Mouse (Mus musculus): ENCODE measurements around the gene H2-T3. TPM values are rescaled to one million over a fixed set of nuclear protein-coding genes. Genes with fewer than 3 reads are reported as not detected.

Gene H2-T3
- under 1 TPM; 0.69 to 0.95 TPM for polyA plus RNA-seq (2017; shearing (Covaris generic))

DNA sequence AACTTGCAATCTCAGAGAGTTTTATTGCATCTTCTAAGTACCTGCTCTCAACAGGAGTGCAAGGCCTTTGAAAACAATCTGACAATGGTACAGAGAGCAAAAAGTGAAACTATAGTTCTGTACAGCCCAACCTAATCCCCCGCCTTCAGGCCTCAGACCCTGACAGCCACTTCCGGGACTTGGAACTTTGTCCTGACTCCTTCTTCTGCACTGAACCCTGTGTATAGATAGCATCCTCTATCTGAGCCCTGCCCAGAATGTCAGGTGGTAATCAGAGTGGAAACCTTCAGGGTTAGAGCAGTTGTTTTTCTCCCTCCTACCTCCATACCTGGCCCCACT lies at the start of gene H2-T3:
TSS of gene H2-T3 (minus strand) at position 119 of the 339 bp plus-strand sequence.

DNA sequence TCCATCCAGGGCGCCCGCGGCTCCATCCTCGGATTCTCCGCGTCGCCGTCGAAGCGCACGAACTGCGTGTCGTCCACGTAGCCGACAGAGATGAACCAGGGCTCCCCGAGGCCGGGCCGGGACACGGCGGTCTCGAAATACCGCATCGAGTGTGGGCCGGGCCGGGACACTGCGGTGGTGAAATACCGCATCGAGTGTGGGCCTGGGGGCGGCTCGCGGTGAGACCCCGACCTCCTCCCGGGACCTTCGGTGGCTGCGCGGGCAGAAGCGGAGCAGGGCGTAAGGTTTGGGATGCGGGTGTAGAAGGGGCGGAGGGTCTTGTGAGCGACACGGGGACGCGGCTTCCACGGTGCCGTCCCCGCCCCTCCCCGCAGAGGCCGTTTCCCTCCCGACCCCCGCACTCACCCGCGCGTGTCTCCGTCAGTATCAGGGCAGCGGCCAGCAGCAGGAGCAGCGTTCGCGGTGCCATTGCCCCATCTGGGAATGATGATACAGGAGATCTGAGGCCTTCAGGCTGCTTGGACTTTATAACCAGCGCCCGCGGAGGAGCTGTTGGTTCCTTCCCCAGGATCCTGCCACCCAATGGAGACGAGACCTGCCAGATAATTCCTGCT lies 21.9 kb downstream of the H2-T3 start, which contains the start of gene Gm8909:
TSS of gene Gm8909 (minus strand) at position 499 of the 614 bp plus-strand sequence.

Other genes with a start within 250 kb of the H2-T3 start
- 100 to 1,000 TPM; 127 to 153 TPM for gene Abcf1, start 220.5 kb downstream of the H2-T3 start, polyA plus RNA-seq (2017; shearing (Covaris generic))
- gene Gnl1, start 210.4 kb downstream of the H2-T3 start, polyA plus RNA-seq (2017; shearing (Covaris generic)) = 10 to 100 TPM; 72.7 to 92.0 TPM
- gene Prr3, start 210.1 kb downstream of the H2-T3 start, polyA plus RNA-seq (2017; shearing (Covaris generic)) = 10 to 100 TPM; 42.7 to 43.0 TPM
- 10 to 100 TPM; 21.7 to 27.2 TPM for gene H2-T24, start 169.7 kb downstream of the H2-T3 start, polyA plus RNA-seq (2017; shearing (Covaris generic))
- 100 to 1,000 TPM; 636 to 770 TPM for gene H2-T23, start 157.4 kb downstream of the H2-T3 start, polyA plus RNA-seq (2017; shearing (Covaris generic))
- 100 to 1,000 TPM; 196 to 203 TPM for gene H2-T22, start 147.5 kb downstream of the H2-T3 start, polyA plus RNA-seq (2017; shearing (Covaris generic))
- gene Gm6034, start 147.3 kb downstream of the H2-T3 start, polyA plus RNA-seq (2017; shearing (Covaris generic)) = under 1 TPM; 0.31 to 0.40 TPM
- gene Gm11127, start 131.9 kb downstream of the H2-T3 start, polyA plus RNA-seq (2017; shearing (Covaris generic)) = not detected
- gene Gm19684, start 68.6 kb downstream of the H2-T3 start, polyA plus RNA-seq (2017; shearing (Covaris generic)) = 1 to 10 TPM in 1 of 2 experiments, under 1 TPM in 1; 0.40 to 1.5 TPM
- not detected for gene Gm7030, start 60.9 kb downstream of the H2-T3 start, polyA plus RNA-seq (2017; shearing (Covaris generic))
- gene Gm8909, start 21.8 kb downstream of the H2-T3 start, polyA plus RNA-seq (2017; shearing (Covaris generic)) = 10 to 100 TPM in 1 of 2 experiments, 1 to 10 TPM in 1; 9.1 to 12.6 TPM
- 100 to 1,000 TPM; 154 to 160 TPM for gene Rpp21, start 67.8 kb upstream of the H2-T3 start, polyA plus RNA-seq (2017; shearing (Covaris generic))
- gene Trim39, start 82.0 kb upstream of the H2-T3 start, polyA plus RNA-seq (2017; shearing (Covaris generic)) = 10 to 100 TPM; 24.0 to 31.9 TPM
- gene H2-M10.2, start 96.2 kb upstream of the H2-T3 start, polyA plus RNA-seq (2017; shearing (Covaris generic)) = 1 to 10 TPM in 1 of 2 experiments, under 1 TPM in 1; 0.33 to 2.3 TPM
- gene H2-M10.1, start 135.9 kb upstream of the H2-T3 start, polyA plus RNA-seq (2017; shearing (Covaris generic)) = not detected
- gene H2-M10.3, start 178.1 kb upstream of the H2-T3 start, polyA plus RNA-seq (2017; shearing (Covaris generic)) = not detected

All from inflammation-experienced regulatory T-cells (primary cell).